Mouse (Mus musculus) embryonic fibroblast, embryonic 13.5 days (primary cell): ENCODE results near the gene Smc3. TPM values are rescaled to one million over a fixed set of nuclear protein-coding genes. Genes with fewer than 3 reads are reported as not detected.

Experiments used
- H3K27ac ChIP-seq: 2 replicates; pipeline ENCODE4 v1.5.1; 2012; ENCODE audit warnings: low read length, control low read depth, inconsistent platforms; ENCODE audit not compliant: insufficient read depth
- H3K4me1 ChIP-seq: 2 replicates; pipeline ENCODE4 v1.6.1; 2011; ENCODE audit warnings: low read length; ENCODE audit not compliant: control insufficient read depth, insufficient read depth
- H3K4me3 ChIP-seq: 2 replicates; pipeline ENCODE4 v1.5.1; 2011; ENCODE audit warnings: mild to moderate bottlenecking, control low read depth, low read length; ENCODE audit not compliant: insufficient read depth
- CTCF ChIP-seq: IDR thresholded peaks from 2 replicates; pipeline ENCODE4 v1.5.1; 2011; ENCODE audit warnings: mild to moderate bottlenecking, control low read depth, low read length, moderate library complexity, borderline replicate concordance; ENCODE audit not compliant: insufficient read depth
- POLR2A ChIP-seq: IDR thresholded peaks from 2 replicates; pipeline ENCODE4 v1.6.1; 2011; ENCODE audit warnings: low read depth, mild to moderate bottlenecking, control low read depth, low read length, moderate library complexity
- polyA plus RNA-seq: library from polyadenylated mRNA; stranded (reverse); fragments of >200 nt; gene quantifications from 2 replicates; pipeline ENCODE4 v1.2.4, GENCODE M21; 2011; ENCODE audit warnings: low read depth; ENCODE audit not compliant: missing spikeins, insufficient read length

Smc3 gene
- polyA plus RNA-seq, 1 experiment: 67.8 TPM

DNA sequence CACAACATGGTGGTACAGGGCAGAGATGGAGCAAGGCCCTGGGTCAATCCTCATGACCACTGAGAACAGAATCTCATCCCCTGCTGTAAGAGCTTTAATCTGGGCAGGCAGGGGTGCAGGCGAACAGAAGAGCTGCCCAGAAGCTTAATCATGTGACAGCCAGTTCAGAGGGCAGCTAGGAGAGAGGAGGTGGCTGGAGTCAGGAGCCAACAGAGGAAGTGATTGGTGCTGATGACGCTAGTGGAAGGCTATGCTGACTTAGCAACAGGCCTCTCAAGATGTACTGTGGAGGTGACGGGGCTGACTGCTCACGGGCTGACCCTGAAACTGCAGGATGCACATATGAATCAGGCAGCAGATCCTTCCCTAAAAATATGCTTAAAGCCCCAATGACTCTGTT lies 36.0 kb upstream of the Smc3 start:
- Histone ChIP-seq H3K4me1 (no peaks in the 10 kb centered on the region), H3K4me3 (no peak overlapping the region), H3K27ac (peak overlapping the region; percentile 23; the same call in 1 of the 2 replicates)
- TF ChIP-seq POLR2A (no peak), CTCF (no peak)

DNA sequence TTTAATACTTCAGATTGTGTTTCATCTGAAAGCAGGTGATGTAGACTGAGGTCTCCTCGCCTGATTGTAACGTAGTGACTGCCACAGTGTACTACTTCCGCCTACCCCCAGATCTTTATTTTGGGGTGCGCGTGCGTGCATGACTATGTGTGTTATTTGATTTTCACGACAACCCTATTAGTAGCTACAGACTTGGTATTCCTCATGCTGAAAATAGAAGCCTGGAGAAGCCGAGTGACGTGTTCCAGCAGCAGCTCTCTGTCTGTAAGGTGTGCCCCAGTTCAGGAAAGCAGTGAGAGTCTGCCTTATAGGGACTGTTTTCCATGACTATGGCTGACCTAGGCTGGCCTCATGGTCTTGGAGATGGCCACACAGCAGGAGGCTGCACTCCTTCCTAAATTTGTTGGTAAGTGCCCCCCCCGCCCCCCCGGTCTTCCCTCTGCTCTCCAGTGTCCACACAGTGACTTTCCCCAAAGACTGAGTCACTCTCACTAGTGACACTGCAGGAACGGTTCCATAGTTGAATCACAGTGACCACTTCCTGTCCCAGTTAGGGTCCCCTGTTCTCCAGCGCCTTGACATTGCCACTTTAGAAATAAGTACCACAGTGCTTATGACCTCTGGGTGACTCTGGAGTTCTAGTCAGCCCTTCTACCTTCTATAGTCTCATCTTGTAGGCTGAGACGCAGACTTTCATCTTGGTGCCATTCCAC lies 34.5 kb upstream of the Smc3 start:
- H3K27ac ChIP-seq: peak overlapping the region; percentile 21; the same call in 1 of the 2 replicates
- H3K4me1 ChIP-seq: no peaks in the 10 kb centered on the region
- H3K4me3 ChIP-seq: no peak overlapping the region
- TF ChIP-seq CTCF (no peak), POLR2A (no peak)

DNA sequence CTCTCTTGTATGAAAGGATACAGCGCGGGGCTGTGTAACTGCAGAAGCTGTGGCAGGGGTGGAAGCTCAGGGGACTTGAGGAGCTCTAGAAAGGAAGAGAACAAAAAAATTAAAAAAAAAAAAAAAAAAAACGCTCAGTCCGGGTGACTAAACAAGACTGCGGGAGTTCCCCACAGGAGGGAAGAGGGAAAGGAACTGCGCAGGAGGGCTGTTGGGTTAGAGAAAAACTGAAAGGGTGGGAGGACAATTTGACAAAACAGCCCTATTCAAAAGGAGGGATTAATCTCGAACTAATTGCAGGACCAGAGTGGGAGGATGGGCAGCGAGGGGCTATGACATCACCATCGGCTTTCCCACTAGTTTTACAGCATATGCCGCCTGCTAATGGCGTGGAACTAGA lies 32.3 kb upstream of the Smc3 start:
- no peak overlapping the region for H3K27ac ChIP-seq
- TF ChIP-seq POLR2A (no peak), CTCF (no peak)
- H3K4me3 ChIP-seq: no peak overlapping the region
- no peaks in the 10 kb centered on the region for H3K4me1 ChIP-seq

DNA sequence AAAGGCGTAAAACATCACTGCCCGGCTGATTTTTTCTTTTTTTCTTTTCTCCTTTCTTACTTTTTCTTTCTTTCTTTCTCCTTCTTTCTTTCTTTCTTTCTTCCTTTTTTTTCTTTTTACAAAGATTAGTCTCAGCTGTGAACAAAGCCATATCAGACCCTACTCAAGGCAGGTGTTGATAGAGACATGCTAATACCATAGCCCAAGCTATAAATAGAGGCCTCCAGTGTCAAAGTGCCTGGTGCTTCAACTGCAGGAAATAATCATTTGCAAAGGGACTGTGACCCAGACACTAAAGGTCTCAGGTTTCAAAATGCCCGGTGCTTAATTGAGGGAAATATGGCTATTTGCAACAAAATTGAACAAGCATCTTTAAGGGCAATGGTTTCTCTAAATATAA lies 31.6 kb upstream of the Smc3 start:
- TF ChIP-seq POLR2A (no peak), CTCF (no peak)
- Histone ChIP-seq H3K27ac (no peak overlapping the region), H3K4me1 (no peaks in the 10 kb centered on the region), H3K4me3 (no peak overlapping the region)

DNA sequence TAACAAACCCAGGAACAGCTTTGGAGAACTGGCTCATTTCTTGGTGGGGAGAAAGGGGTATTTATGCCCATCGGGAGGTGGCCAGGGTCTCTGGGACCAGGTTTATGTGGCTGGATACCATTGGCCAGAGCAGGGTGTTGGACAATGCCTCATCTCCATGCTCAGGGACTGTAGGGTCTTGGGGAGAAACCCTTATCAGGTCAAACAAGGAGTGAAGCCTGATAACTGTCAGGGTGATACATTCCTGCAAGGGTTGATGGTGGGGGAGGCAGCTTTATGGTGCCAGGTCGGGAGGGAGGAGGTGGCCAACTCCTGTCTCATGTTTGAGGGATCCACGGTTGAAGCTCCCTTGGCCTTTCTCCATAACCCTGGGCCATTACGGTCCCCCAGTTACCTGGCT lies 29.1 kb upstream of the Smc3 start:
- Histone ChIP-seq H3K4me3 (no peak overlapping the region), H3K4me1 (no peaks in the 10 kb centered on the region)
- TF ChIP-seq POLR2A: no peak
- no peak for TF ChIP-seq CTCF

DNA sequence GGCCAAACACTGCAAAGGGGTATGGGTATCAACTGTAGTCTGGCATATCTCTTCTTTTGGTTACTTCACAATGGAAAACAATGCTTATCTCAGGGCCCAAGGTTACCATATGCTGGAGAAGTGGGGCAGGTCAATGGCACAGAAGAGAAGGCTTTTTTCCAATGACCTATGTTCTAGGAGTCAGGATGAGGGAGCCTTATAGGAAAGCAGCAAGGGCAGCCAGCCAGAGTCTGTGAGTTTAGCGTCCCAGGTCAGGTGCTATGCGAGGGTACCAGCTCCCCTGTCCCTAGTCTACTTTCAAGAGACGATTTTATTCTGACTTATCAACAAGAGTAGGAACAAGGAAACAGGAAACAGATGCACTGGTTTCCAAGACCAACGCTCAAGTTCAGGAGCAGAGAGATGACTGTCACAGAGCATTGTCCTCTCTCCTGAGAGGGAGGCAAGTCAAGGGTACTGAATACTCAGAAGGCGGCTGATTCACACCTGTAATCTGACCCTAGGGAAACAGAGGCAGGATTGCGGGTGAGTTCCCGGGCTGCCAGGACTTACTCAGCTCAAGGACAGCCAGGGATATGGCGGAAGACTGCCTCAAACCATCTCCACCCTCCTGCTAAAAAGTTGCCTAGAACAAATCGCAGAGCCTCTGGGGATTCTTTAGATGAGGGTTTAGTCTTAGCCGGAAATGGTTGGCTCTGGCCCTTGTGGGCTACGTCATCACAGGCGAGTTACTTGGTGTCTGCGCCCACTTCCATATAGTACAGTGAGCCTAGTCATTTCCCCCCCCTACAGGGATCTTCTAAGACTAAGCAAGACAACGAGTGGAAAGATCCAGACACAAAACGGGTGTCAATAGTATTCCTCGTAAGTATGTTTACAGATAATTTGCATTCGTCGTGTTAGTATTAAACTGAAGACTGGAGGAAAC lies 28.4 kb upstream of the Smc3 start:
- no peak overlapping the region for H3K27ac ChIP-seq
- no peak overlapping the region for H3K4me3 ChIP-seq
- no peaks in the 10 kb centered on the region for H3K4me1 ChIP-seq
- TF ChIP-seq POLR2A (no peak), CTCF (no peak)

More for the DNA sequence above, 29.1 kb upstream of the Smc3 start:
- H3K27ac ChIP-seq: no peak overlapping the region

DNA sequence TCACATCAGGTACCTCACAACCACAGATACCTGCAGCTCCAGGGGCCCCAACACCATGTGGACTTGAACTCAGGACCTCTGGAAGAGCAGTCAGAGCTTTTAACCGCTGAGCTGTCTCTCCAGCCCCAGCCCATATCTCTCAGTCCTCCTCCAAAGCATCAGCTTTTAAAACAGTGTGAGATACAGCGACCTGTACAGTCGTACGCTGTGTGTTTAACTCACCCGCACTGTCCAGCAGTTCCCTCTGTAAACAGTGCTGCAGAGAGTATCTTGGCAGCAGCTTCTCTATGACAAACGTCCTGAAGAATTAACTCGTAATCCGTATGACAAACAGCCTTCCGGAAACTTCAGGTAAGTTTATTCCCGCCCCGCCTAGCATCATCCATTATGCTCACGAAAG lies 27.6 kb upstream of the Smc3 start:
- Histone ChIP-seq H3K4me3 (no peak overlapping the region), H3K4me1 (no peaks in the 10 kb centered on the region), H3K27ac (no peak overlapping the region)
- TF ChIP-seq CTCF: no peak
- TF ChIP-seq POLR2A: no peak

DNA sequence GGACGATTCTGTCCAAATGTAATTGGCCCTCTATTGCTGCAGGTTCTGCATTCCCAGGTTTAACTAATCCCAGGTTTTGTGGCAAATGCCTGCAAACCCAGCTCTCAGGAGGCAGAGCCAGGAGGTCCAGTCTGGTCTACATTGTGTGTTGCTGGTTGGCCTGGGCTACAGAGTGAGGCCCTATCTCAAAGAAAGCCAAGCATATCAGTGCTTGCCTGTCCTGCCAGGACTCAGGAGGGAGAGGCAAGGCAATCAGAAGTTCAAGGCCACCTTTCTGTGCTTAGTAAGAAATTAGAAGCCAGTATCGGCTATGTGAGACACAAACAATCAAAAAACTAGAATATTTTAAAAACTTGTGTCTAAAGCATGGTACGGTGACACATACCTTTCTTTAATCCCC lies 27.0 kb upstream of the Smc3 start:
- Histone ChIP-seq H3K4me3 (no peak overlapping the region), H3K4me1 (no peaks in the 10 kb centered on the region), H3K27ac (no peak overlapping the region)
- no peak for TF ChIP-seq POLR2A
- no peak for TF ChIP-seq CTCF

DNA sequence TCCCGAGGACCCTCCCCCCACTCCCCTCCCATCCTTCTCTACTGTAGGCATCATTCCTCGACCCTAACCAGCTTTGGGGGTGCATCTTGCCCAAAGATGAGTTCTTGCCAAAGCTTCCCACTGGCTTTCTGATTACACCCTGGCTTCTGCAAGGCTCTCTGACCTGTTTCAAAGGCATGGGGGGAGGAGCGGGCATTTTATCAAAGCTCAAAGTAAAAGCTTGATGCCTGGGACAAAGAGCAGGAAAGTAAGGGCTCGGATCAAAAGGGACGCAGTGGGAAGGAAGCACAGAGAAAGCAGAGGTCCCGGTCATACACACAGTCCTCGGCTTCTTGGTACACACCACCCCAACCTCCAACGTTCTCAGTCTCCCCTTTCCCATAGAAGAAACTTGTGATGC lies 26.1 kb upstream of the Smc3 start:
- H3K4me1 ChIP-seq: no peaks in the 10 kb centered on the region
- H3K4me3 ChIP-seq: no peak overlapping the region
- no peak overlapping the region for H3K27ac ChIP-seq
- no peak for TF ChIP-seq CTCF
- TF ChIP-seq POLR2A: no peak

DNA sequence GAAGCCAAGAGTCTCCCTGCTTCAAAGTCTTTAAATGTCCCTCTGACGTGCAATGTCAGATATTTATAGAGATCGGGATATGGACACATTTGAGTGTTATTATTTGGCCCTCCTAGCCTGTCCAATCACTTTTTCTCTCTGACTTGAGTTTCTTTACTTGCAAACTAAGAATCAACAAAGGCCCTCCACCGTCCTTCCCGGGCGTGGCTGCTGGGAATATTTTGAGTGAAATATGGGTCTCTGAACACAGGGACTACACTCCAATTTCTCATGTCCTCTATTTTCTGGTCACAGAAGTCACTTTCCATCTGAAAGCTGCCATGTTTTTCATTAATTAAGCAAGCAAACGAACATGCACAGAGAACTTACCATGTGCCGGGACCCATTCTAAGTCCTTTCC lies 25.7 kb upstream of the Smc3 start:
- H3K27ac ChIP-seq: no peak overlapping the region
- H3K4me1 ChIP-seq: no peaks in the 10 kb centered on the region
- TF ChIP-seq POLR2A (no peak), CTCF (no peak)
- no peak overlapping the region for H3K4me3 ChIP-seq
